Mouse (Mus musculus) limb, embryonic 13.5 days (tissue): ENCODE data around the gene Cdc25b. TPM values are rescaled to one million over a fixed set of nuclear protein-coding genes. Genes with fewer than 3 reads are reported as not detected.

Source experiments
- ATAC-seq: fragments of 200-750 bp; cut with Nextera tagmentation; 2 replicates; pipeline ENCODE4 v1.8.0; 2017; ENCODE audit warnings: low read depth, moderate number of reproducible peaks, moderate TSS enrichment; ENCODE audit not compliant: low FRiP score
- H3K27ac ChIP-seq: fragments of 300-500 bp; sonication (generic); 2 replicates; pipeline ENCODE4 v1.5.1; 2015; ENCODE audit warnings: inconsistent platforms, mild to moderate bottlenecking, moderate library complexity
- H3K27me3 ChIP-seq: fragments of 300-500 bp; sonication (generic); 2 replicates; pipeline ENCODE4 v1.6.1; 2015; ENCODE audit warnings: mild to moderate bottlenecking, inconsistent platforms
- H3K36me3 ChIP-seq: fragments of 300-500 bp; sonication (generic); 2 replicates; pipeline ENCODE4 v1.6.1; 2015; ENCODE audit warnings: inconsistent platforms, mild to moderate bottlenecking, moderate library complexity
- H3K4me1 ChIP-seq: fragments of 300-500 bp; sonication (generic); 2 replicates; pipeline ENCODE4 v1.6.1; 2015; ENCODE audit warnings: inconsistent platforms
- H3K4me2 ChIP-seq: fragments of 300-500 bp; sonication (generic); replicated peaks from 2 replicates; pipeline ENCODE4 v1.6.1; 2015; ENCODE audit warnings: inconsistent platforms, mild to moderate bottlenecking, moderate library complexity
- H3K4me3 ChIP-seq: fragments of 300-500 bp; sonication (generic); 2 replicates; pipeline ENCODE4 v1.5.1; 2015; ENCODE audit warnings: moderate library complexity, mild to moderate bottlenecking, inconsistent platforms
- H3K9ac ChIP-seq: fragments of 300-500 bp; sonication (generic); 2 replicates; pipeline ENCODE4 v1.6.1; 2015; ENCODE audit warnings: mild to moderate bottlenecking, inconsistent platforms
- H3K9me3 ChIP-seq: fragments of 300-500 bp; sonication (generic); 2 replicates; pipeline ENCODE4 v1.6.1; 2016; ENCODE audit warnings: inconsistent platforms
- WGBS: fragments of 180-500 bp; shearing (Covaris S2); methylation state at CpG from one replicate; pipeline ENCODE4 v1.1.7; 2015; 5-methylcytosine and 5-hydroxymethylcytosine counted together
- polyA plus RNA-seq: library from polyadenylated mRNA; unstranded; fragments of >200 nt; fragmentation: Nextera tagmentation; extraction: Ambion mirVana; gene quantifications from 2 replicates; pipeline ENCODE4 v1.2.1, GENCODE M21; 2015

Gene Cdc25b
- polyA plus RNA-seq, 1 experiment from 2014 or later, result 57.6 TPM

DNA sequence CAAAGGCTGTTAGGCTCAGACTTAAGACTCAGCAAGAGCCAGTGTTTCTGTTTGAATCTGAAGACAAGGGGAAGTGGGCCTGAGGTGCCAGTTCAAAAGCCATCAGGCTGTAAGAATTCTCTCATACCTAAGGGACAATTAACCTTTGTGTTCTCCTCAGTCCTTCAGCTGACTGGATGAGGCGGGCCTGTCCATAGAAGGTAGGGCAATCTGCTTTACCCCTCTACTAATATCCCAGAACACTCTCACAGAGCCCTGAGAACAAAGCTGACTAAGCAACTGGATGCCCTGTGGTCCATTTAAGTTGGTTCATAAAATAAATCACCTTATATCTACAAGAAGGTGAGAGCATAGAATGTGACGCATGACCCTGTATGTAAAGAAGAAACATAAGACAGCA lies 20.6 kb upstream of the Cdc25b start:
- no peak overlapping the region for H3K4me2 ChIP-seq
- H3K27me3 ChIP-seq, result peaks cover 27% of the 10 kb centered on the region
- whole genome bisulfite sequencing, result 88% methylated on average over 2 of the region's 2 CpGs
- H3K9me3 ChIP-seq, result peaks cover 5% of the 10 kb centered on the region; the same call in 1 of the 2 replicates
- no peak overlapping the region for H3K9ac ChIP-seq
- no peak for ATAC-seq
- peaks cover 10% of the 10 kb centered on the region for H3K4me1 ChIP-seq
- H3K36me3 ChIP-seq, result no peaks in the 10 kb centered on the region
- no peak overlapping the region for H3K27ac ChIP-seq
- H3K4me3 ChIP-seq, result no peak overlapping the region

DNA sequence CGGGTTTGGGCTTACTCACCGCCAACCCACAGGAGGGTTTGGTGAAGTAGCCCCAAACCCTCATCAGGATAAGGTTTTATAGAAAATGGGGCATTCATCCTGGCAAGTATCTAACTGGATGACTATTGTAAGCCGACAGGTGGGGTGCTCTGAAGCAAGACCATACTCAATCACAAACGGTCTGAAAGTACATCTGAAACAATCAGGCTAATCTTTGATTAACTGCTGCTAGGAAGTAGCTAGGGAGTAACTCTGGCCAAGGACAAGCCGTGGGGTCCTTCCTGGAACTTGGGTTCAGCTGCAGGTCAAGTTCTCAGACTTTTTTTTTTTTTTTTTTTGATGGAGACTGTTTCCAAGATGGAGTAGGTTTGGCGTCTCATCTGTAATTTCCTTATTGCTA lies 18.8 kb upstream of the Cdc25b start:
- Histone ChIP-seq H3K9me3 (peaks cover 5% of the 10 kb centered on the region; the same call in 1 of the 2 replicates), H3K27me3 (peaks cover 45% of the 10 kb centered on the region), H3K9ac (no peak overlapping the region), H3K27ac (no peak overlapping the region), H3K4me3 (no peak overlapping the region), H3K4me2 (no peak overlapping the region), H3K4me1 (peaks cover 20% of the 10 kb centered on the region), H3K36me3 (no peaks in the 10 kb centered on the region)
- no peak for ATAC-seq
- WGBS, result 84% methylated on average over 6 of the region's 6 CpGs

DNA sequence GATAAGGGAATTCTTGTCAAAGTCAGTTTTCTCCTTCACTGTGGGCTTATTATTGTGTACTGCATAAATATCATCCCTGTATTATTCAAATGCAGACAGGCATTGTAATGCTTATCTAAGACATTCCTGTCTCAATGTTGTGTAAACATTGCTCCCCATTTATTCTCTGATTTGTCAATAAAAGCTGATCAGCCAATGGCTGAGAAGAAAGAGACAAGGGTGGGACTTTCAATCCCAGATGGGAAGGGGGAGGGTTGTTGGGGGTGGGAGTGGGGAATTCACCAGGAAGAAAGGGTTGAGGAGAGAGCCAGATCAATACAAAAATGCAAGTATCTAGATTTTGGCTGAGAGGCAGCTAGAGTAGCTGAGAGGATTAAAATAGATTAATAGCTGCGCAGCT lies 17.8 kb upstream of the Cdc25b start:
- ATAC-seq, result no peak
- H3K9ac ChIP-seq, result no peak overlapping the region
- H3K4me2 ChIP-seq, result no peak overlapping the region
- H3K36me3 ChIP-seq, result no peaks in the 10 kb centered on the region
- H3K27me3 ChIP-seq, result peaks cover 54% of the 10 kb centered on the region
- H3K4me3 ChIP-seq, result no peak overlapping the region
- peaks cover 18% of the 10 kb centered on the region for H3K4me1 ChIP-seq
- WGBS, result 52% methylated on average over 1 of the region's 1 CpGs
- H3K9me3 ChIP-seq, result peaks cover 5% of the 10 kb centered on the region; the same call in 1 of the 2 replicates
- no peak overlapping the region for H3K27ac ChIP-seq

DNA sequence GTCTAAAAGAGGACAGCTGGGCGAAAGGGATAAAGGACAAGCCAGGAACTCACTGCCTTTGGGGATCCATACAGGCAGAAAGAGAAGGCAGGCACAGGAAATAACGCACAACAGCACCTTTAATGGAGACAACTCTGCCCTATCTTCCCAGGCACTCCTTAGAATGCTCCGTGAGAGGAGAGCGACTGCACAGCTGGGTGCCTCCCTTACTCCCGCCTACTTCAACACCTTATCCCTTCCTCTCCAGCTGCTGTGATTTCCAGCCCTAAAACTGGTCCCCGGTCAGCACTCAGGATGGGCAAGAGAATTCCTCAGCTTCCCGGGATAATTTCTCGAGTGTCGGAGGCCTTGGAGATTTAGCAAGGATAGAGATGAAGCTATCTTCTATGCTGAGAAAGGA lies 15.8 kb upstream of the Cdc25b start:
- no peak for ATAC-seq
- Histone ChIP-seq H3K4me2 (peak overlapping the region; percentile 60), H3K36me3 (peaks cover 3% of the 10 kb centered on the region; the same call in 1 of the 2 replicates), H3K9me3 (no peaks in the 10 kb centered on the region), H3K4me3 (peak overlapping the region; percentile 30), H3K27ac (no peak overlapping the region), H3K9ac (peak overlapping the region; percentile 54; the same call in 1 of the 2 replicates), H3K4me1 (peaks cover 29% of the 10 kb centered on the region), H3K27me3 (peaks cover 58% of the 10 kb centered on the region)
- WGBS, result 10% methylated on average over 9 of the region's 9 CpGs

DNA sequence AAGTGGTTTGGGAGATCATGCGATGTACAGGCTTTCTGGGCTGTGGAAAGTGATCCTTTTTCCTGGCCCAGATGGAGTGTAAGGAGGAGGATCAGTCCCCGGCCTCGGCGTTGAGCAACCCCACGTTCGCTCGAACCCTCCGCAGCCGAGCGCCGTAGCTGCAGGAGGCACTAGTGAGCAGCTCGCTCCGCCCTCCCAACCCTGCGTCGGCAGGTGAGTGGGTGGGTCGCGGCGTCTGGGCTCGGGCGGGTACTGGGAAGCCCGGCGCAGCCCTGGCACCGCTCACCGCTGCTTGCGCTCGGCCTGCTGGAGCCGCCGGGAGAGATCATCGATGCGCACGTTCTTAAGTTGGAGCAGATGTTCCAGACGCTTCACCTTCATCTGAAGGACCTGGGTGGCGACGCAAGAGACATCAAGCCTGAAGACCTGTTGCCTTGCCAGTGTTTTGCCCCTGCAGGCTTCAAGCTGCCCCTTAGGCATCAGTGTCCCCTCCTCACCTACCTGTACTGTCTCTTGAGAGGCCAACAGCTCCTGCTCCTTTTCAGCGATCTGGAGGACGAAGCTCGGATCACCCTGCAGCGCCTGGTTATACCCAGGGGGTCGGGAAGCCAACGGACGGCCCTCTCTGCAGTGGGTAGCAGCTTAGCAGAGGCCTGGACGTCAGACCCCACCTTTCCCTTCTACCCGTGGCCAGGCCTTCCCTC lies 15.2 kb upstream of the Cdc25b start:
- H3K36me3 ChIP-seq, result peaks cover 9% of the 10 kb centered on the region
- peak overlapping the region; percentile 30 for H3K4me3 ChIP-seq
- H3K27me3 ChIP-seq, result peaks cover 58% of the 10 kb centered on the region
- H3K4me1 ChIP-seq, result peaks cover 35% of the 10 kb centered on the region
- WGBS, result 3% methylated on average over 43 of the region's 43 CpGs
- no peak for ATAC-seq
- no peak overlapping the region for H3K27ac ChIP-seq
- H3K4me2 ChIP-seq, result peak overlapping the region; percentile 60
- peak overlapping the region; percentile 54 for H3K9ac ChIP-seq
- no peaks in the 10 kb centered on the region for H3K9me3 ChIP-seq

DNA sequence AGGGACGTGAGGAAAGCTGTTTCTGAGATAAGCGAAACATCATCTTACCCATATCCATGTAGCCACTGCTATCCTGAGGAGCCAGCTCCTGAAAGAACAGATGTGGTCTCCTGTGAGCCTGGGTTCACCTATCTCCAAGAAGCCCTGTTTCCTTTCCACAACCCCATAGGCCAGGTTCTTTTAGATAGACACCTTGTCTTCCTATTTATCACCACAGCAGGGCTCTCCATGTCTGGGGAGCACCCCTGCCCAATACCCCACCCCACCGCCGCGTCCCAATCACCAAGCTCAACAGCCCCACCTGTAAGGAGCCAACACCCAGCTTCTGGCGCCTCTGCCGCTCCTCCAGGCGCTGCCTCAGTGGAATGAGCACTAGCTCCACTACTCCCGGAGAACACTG lies 14.4 kb upstream of the Cdc25b start:
- Histone ChIP-seq H3K4me1 (peaks cover 42% of the 10 kb centered on the region), H3K4me2 (no peak overlapping the region), H3K36me3 (peaks cover 15% of the 10 kb centered on the region), H3K4me3 (no peak overlapping the region), H3K27ac (no peak overlapping the region), H3K9me3 (no peaks in the 10 kb centered on the region), H3K27me3 (peaks cover 58% of the 10 kb centered on the region), H3K9ac (no peak overlapping the region)
- ATAC-seq, result no peak
- 42% methylated on average over 9 of the region's 9 CpGs for WGBS

DNA sequence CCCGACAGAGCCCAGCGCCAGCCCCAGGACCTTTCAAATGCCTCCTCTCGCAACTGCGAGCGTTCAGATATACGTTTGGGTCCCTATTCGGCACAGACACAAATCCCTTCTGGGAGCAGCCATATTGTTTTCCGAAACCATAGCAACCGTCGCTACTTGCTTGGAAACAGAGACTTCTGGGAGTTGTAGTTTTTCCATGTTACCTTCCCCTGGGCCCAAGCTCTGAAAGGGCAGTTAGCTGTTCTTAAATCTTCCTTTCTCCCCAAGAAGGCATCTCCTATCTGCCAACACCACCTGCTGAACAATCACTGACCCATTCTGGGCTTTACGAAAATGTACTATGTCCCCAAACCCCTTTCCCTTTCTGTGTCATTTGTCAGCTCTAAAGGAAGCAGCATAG lies 12.0 kb upstream of the Cdc25b start:
- peak overlapping the region; percentile 80 for H3K4me2 ChIP-seq
- no peak overlapping the region for H3K27ac ChIP-seq
- peak overlapping the region; percentile 43 for H3K4me3 ChIP-seq
- no peaks in the 10 kb centered on the region for H3K9me3 ChIP-seq
- peaks cover 46% of the 10 kb centered on the region for H3K27me3 ChIP-seq
- 5% methylated on average over 11 of the region's 11 CpGs for WGBS
- H3K4me1 ChIP-seq, result peaks cover 63% of the 10 kb centered on the region
- H3K9ac ChIP-seq, result peak overlapping the region; percentile 54
- peaks cover 24% of the 10 kb centered on the region for H3K36me3 ChIP-seq
- ATAC-seq, result peak; percentile 51; the same call in 1 of the 2 replicates

DNA sequence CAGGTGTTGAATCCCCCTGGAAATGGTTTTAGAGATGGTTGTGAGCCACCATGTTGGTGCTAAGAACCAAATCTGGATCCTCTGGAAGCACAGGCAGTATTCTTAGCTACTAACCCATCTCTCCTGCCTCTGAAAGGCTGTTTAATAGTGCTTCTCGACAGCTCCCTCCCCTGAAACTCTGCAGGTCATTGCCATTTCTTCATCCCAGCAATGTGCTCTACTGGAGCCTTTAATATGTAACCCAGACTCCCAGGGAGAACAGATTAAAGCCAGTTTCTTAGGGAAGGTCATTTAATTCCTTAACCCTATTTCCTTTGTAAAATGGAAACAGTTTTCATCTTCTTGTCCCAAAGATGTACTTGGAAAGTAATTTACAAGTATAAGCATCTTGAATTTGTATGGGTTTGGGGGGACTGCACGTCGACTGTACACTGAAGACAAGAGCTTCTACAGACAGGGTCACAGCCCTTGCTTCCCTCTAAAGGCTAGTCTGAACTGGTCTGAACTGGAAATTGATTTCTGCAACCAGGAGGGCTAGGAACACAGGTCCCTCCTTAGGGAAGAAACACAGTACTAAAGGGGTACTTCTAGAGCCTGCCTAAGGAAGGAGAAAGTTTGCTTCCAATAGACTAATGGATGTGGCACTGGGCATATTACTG lies 11.3 kb upstream of the Cdc25b start:
- Histone ChIP-seq H3K9me3 (no peaks in the 10 kb centered on the region), H3K27me3 (peaks cover 39% of the 10 kb centered on the region), H3K4me2 (no peak overlapping the region), H3K9ac (no peak overlapping the region), H3K36me3 (peaks cover 24% of the 10 kb centered on the region), H3K4me1 (peaks cover 63% of the 10 kb centered on the region), H3K4me3 (no peak overlapping the region), H3K27ac (no peak overlapping the region)
- WGBS, result 80% methylated on average over 3 of the region's 3 CpGs
- ATAC-seq, result no peak

DNA sequence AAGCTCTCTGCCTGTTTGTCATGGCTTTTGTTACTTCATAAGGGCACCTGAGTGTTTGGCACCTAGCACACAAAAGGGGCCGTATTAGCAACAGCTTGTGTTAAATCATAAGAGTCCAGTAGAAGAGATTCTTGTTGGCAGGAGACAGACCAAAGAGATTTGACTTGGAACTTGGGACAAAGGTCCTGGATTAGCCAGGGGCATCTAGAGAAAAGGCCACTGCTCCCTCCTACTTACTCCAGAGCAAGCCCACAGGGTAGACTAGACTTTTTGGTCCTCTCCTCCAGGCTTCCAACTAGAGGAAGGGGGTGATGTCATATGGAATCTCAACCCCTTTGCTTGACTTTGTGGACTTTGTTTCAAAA lies 10.8 kb upstream of the Cdc25b start:
- Histone ChIP-seq H3K36me3 (peaks cover 24% of the 10 kb centered on the region), H3K27ac (no peak overlapping the region), H3K4me1 (peaks cover 60% of the 10 kb centered on the region), H3K27me3 (peaks cover 34% of the 10 kb centered on the region), H3K4me2 (no peak overlapping the region), H3K9ac (no peak overlapping the region), H3K9me3 (no peaks in the 10 kb centered on the region), H3K4me3 (no peak overlapping the region)
- 82% methylated on average over 1 of the region's 1 CpGs for WGBS
- ATAC-seq, result no peak

DNA sequence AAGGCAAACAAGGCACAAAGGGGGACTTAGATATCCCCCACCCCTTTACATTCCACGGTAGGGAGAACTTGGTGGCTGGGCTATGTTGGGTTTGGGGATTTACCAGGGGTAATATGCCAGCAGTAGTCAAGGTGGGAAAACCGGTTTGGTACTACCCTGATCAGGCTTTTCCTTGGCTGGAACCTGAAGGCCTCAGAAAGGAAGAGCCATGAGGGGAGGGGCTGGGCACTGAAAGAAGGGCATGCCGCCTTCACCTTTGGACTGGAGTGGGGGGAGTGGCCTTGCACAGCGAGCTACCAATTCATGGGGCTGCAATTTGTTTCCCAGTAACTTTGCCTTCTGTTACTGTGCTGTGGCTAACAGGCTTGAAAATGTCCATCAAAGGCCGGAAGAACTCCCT lies 10.3 kb upstream of the Cdc25b start:
- Histone ChIP-seq H3K4me2 (peak overlapping the region; percentile 99; the same call in 1 of the 2 replicates), H3K9ac (peak overlapping the region; percentile 5; the same call in 1 of the 2 replicates), H3K27ac (no peak overlapping the region), H3K4me1 (peaks cover 54% of the 10 kb centered on the region), H3K9me3 (no peaks in the 10 kb centered on the region), H3K36me3 (peaks cover 24% of the 10 kb centered on the region), H3K4me3 (no peak overlapping the region), H3K27me3 (peaks cover 28% of the 10 kb centered on the region)
- WGBS, result 71% methylated on average over 5 of the region's 5 CpGs
- ATAC-seq, result no peak

DNA sequence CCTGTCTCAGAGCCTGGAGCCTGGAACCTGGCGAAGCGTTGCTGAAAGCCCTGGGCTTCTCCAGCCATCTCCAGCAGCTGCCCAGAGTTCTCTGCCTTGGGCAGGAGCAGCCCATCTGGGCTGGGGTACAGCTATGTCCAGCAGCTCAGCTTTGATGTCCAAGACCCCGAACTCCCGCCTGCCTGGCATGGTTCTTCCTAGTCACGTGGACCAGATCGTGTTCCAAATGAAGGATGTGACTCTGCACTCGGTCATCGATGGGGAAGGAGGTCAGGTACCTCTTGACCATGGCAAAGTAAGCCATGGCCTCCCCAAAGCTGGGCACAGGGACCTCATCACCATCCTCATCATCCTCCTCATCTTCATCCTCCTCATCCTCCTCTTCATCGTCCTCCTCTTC lies 8.8 kb upstream of the Cdc25b start:
- Histone ChIP-seq H3K27me3 (peaks cover 14% of the 10 kb centered on the region), H3K36me3 (peaks cover 24% of the 10 kb centered on the region), H3K4me3 (peak overlapping the region; percentile 88), H3K9me3 (no peaks in the 10 kb centered on the region), H3K4me1 (peaks cover 47% of the 10 kb centered on the region), H3K4me2 (peak overlapping the region; percentile 99), H3K9ac (peak overlapping the region; percentile 94), H3K27ac (no peak overlapping the region)
- ATAC-seq, result no peak
- WGBS, result 92% methylated on average over 9 of the region's 9 CpGs

DNA sequence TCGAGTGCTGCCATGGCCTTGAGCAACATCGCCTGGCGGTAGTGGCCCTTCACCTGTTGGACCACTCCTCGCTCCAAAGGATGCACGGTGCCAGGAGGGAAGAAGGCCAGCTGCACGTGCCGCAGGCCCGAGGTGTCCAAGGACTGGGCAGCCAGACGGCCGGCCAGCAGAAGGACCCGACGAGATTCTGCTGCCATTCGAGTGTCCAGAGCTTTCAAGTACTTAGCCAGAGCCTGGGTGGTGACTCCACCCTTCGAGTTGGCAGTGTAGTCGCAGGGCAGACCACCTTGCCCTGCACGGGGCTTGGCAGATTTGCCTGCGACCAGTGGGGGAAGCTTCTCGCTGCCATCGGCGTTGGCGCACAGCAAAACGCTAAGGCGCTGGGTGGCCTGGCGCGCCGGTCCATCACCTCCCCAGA lies 7.9 kb upstream of the Cdc25b start:
- Histone ChIP-seq H3K27ac (no peak overlapping the region), H3K27me3 (peaks cover 5% of the 10 kb centered on the region), H3K9me3 (no peaks in the 10 kb centered on the region), H3K4me2 (peak overlapping the region; percentile 99), H3K4me3 (peak overlapping the region; percentile 88), H3K36me3 (peaks cover 24% of the 10 kb centered on the region), H3K9ac (peak overlapping the region; percentile 94), H3K4me1 (peaks cover 47% of the 10 kb centered on the region)
- peak; percentile 2; the same call in 1 of the 2 replicates for ATAC-seq
- WGBS, result 36% methylated on average over 26 of the region's 26 CpGs
